Mouse (Mus musculus) adrenal gland, adult 10 weeks (tissue): ENCODE measurements around the gene Fam206a. TPM values are rescaled to one million over a fixed set of nuclear protein-coding genes. Genes with fewer than 3 reads are reported as not detected.

Source experiments
- polyA plus RNA-seq: library from polyadenylated mRNA; stranded (reverse); fragments of 350-450 nt; fragmentation: Illumina TruSeq; extraction: RNeasy Lipid Tissue Mini Kit (QIAGEN cat#74804); gene quantifications from one replicate; pipeline ENCODE4 v1.2.3, GENCODE M21; 2014; ENCODE audit warnings: low read depth, low replicate concordance

Gene Fam206a
- 25.0 TPM for polyA plus RNA-seq

GRCm38 (mm10) chr4:56801907-56802668 lies at the start of gene Fam206a, which contains the start of gene Elp1:
TSS of gene Fam206a (plus strand) at chr4:56802345.
TSS of gene Elp1 (minus strand) at chr4:56802331.

Other genes starting within 250 kb of the Fam206a start
- not detected for gene Gm26657, start 62.3 kb upstream of the Fam206a start, polyA plus RNA-seq
- not detected for gene Actl7b, start 60.9 kb upstream of the Fam206a start, polyA plus RNA-seq
- gene Actl7a, start 58.9 kb upstream of the Fam206a start, polyA plus RNA-seq: not detected
- gene Elp1, start within 50 bp of the Fam206a start, polyA plus RNA-seq: 49.2 TPM
- gene Ctnnal1, start 62.8 kb downstream of the Fam206a start, polyA plus RNA-seq: 26.1 TPM
- gene Tmem245, start 145.1 kb downstream of the Fam206a start, polyA plus RNA-seq: 91.4 TPM
- 1.3 TPM for gene Frrs1l, start 188.0 kb downstream of the Fam206a start, polyA plus RNA-seq